In genomic region chr6:113664305-113664704, GRCm38 (mm10) we compare ENCODE assay signal across 24 mouse cellular contexts. TPM values are rescaled to one million over a fixed set of nuclear protein-coding genes. Genes with fewer than 3 reads are reported as not detected.
"Had no signal": no experiment of that assay in that cellular context is flagged by ENCODE, and none has a peak within 500 bp of the region (broad histone marks: within the 10 kb centered on the region; RNA-seq: fewer than 3 reads in every experiment).

No protein-coding gene starts in this region.

- H3K36me3 ChIP-seq: limb, embryonic 12.5 days; limb, embryonic 15.5 days had no signal

- H3K27ac ChIP-seq: limb, embryonic 12.5 days; limb, embryonic 15.5 days; liver, embryonic 14.5 days had no signal

- H3K9me3 ChIP-seq: limb, embryonic 15.5 days had no signal

- H3K4me3 ChIP-seq: limb, embryonic 12.5 days; limb, embryonic 15.5 days; megakaryocyte, embryonic 14.5 days had no signal

- DNase-seq: kidney, adult 11 months; kidney, adult 9 months; kidney, postnatal 14 days; kidney, postnatal 4 days; left cerebral cortex, postnatal 4 days; liver, postnatal 0 days; lung, embryonic 14.5 days; midbrain, embryonic 14.5 days; right cerebral cortex, postnatal 14 days; right cerebral cortex, postnatal 4 days; thymus, adult 18-20 months; thymus, postnatal 14 days; thymus, postnatal 4 days had no signal

- H3K27me3 ChIP-seq: limb, embryonic 12.5 days; limb, embryonic 15.5 days had no signal

RNA-seq across cellular contexts. Expression of gene Ghrl, which starts 55.4 kb away (rescaled TPM):
- total RNA-seq: layer of hippocampus, adult 18-20 months; left cerebral cortex, adult 8-10 months; left cerebral cortex, postnatal 14 days; left cerebral cortex, postnatal 4 days; midbrain, postnatal 0 days had no signal
- polyA plus RNA-seq: kidney, embryonic 16.5 days; liver, embryonic 11.5 days; liver, postnatal 0 days; lung, embryonic 14.5 days; midbrain, postnatal 0 days; neural tube, embryonic 11.5 days had no signal
